Mouse (Mus musculus) liver, embryonic 16.5 days (tissue): ENCODE data around the gene Tcam1. TPM values are rescaled to one million over a fixed set of nuclear protein-coding genes. Genes with fewer than 3 reads are reported as not detected.

Experiments used
- ATAC-seq: fragments of 200-750 bp; cut with Nextera tagmentation; 2 replicates; pipeline ENCODE4 v1.8.0; 2017; ENCODE audit warnings: low read depth, mild to moderate bottlenecking, moderate number of reproducible peaks, moderate library complexity
- H3K27ac ChIP-seq: fragments of 300-500 bp; sonication (generic); 2 replicates; pipeline ENCODE4 v1.5.1; 2014; ENCODE audit warnings: mild to moderate bottlenecking, low read length
- H3K27me3 ChIP-seq: fragments of 300-500 bp; sonication (generic); 2 replicates; pipeline ENCODE4 v1.6.1; 2014; ENCODE audit warnings: low read depth, low read length, mixed read lengths; ENCODE audit not compliant: control insufficient read depth, insufficient read depth
- H3K36me3 ChIP-seq: fragments of 300-500 bp; sonication (generic); 2 replicates; pipeline ENCODE4 v1.6.1; 2014; ENCODE audit warnings: mild to moderate bottlenecking; ENCODE audit not compliant: control insufficient read depth, insufficient read depth
- H3K4me1 ChIP-seq: fragments of 300-500 bp; sonication (generic); 2 replicates; pipeline ENCODE4 v1.6.1; 2014; ENCODE audit warnings: low read depth, low read length, mixed read lengths; ENCODE audit not compliant: control insufficient read depth
- H3K4me2 ChIP-seq: fragments of 300-500 bp; sonication (generic); 2 replicates; pipeline ENCODE4 v1.6.1; 2014; ENCODE audit warnings: low read depth, low read length, mixed read lengths
- H3K4me3 ChIP-seq: fragments of 300-500 bp; sonication (generic); 2 replicates; pipeline ENCODE4 v1.5.1; 2014; ENCODE audit warnings: low read depth, mild to moderate bottlenecking, low read length
- H3K9ac ChIP-seq: fragments of 300-500 bp; sonication (generic); 2 replicates; pipeline ENCODE4 v1.6.1; 2014; ENCODE audit warnings: low read depth, low read length
- H3K9me3 ChIP-seq: fragments of 300-500 bp; sonication (generic); replicated peaks from 2 replicates; pipeline ENCODE4 v1.6.1; 2016; ENCODE audit warnings: low read length; ENCODE audit not compliant: control insufficient read depth
- WGBS: fragments of 180-500 bp; shearing (Covaris S2); extraction: QIAGEN DNeasy Blood & Tissue Kit; methylation state at CpG from one replicate; pipeline ENCODE4 v1.1.7; 2014; ENCODE audit not compliant: insufficient replicate concordance; 5-methylcytosine and 5-hydroxymethylcytosine counted together
- polyA plus RNA-seq: library from polyadenylated mRNA; unstranded; fragments of >200 nt; fragmentation: Nextera tagmentation; extraction: Ambion mirVana; gene quantifications from 2 replicates; pipeline ENCODE4 v1.2.1, GENCODE M21; 2015

The Tcam1 gene
- polyA plus RNA-seq, 1 experiment from 2014 or later, result 0.13 TPM

- Histone ChIP-seq H3K27ac (no peak overlapping the region), H3K27me3 (no peaks in the 10 kb centered on the region)
- 72% methylated on average over 9 of the region's 9 CpGs for WGBS
These were observed 30.3 kb downstream of the Tcam1 start for GRCm38 (mm10) chr11:106306758-106307157.

GRCm38 (mm10) chr11:106307432-106307831 is 31.0 kb downstream of the Tcam1 start:
- no peak for ATAC-seq
- H3K27ac ChIP-seq, result no peak overlapping the region
- H3K4me1 ChIP-seq, result no peaks in the 10 kb centered on the region
- no peak overlapping the region for H3K4me2 ChIP-seq
- no peaks in the 10 kb centered on the region for H3K27me3 ChIP-seq
- 56% methylated on average over 5 of the region's 5 CpGs for WGBS
- no peak overlapping the region for H3K9ac ChIP-seq
- no peaks in the 10 kb centered on the region for H3K36me3 ChIP-seq
- H3K4me3 ChIP-seq, result no peak overlapping the region
- no peaks in the 10 kb centered on the region for H3K9me3 ChIP-seq

More at GRCm38 (mm10) chr11:106306758-106307157, 30.3 kb downstream of the Tcam1 start:
- no peak for ATAC-seq
- Histone ChIP-seq H3K9me3 (no peaks in the 10 kb centered on the region), H3K9ac (no peak overlapping the region), H3K4me3 (no peak overlapping the region), H3K4me1 (no peaks in the 10 kb centered on the region), H3K36me3 (no peaks in the 10 kb centered on the region), H3K4me2 (no peak overlapping the region)

GRCm38 (mm10) chr11:106308162-106308561 is 31.7 kb downstream of the Tcam1 start:
- Histone ChIP-seq H3K36me3 (no peaks in the 10 kb centered on the region), H3K4me3 (no peak overlapping the region), H3K4me2 (no peak overlapping the region), H3K9me3 (no peaks in the 10 kb centered on the region), H3K27ac (peak overlapping the region; percentile 20; the same call in 1 of the 2 replicates), H3K4me1 (no peaks in the 10 kb centered on the region), H3K27me3 (no peaks in the 10 kb centered on the region), H3K9ac (no peak overlapping the region)
- ATAC-seq, result no peak
- 60% methylated on average over 11 of the region's 11 CpGs for WGBS

GRCm38 (mm10) chr11:106310123-106310522 is 33.7 kb downstream of the Tcam1 start:
- Histone ChIP-seq H3K36me3 (no peaks in the 10 kb centered on the region), H3K4me3 (no peak overlapping the region), H3K9me3 (no peaks in the 10 kb centered on the region), H3K9ac (no peak overlapping the region), H3K4me2 (no peak overlapping the region), H3K27me3 (no peaks in the 10 kb centered on the region), H3K4me1 (no peaks in the 10 kb centered on the region), H3K27ac (no peak overlapping the region)
- ATAC-seq, result no peak
- WGBS, result 51% methylated on average over 5 of the region's 5 CpGs

- ATAC-seq, result no peak
- Histone ChIP-seq H3K4me3 (peak overlapping the region; percentile 11), H3K36me3 (no peaks in the 10 kb centered on the region), H3K4me2 (no peak overlapping the region), H3K27ac (no peak overlapping the region), H3K9me3 (no peaks in the 10 kb centered on the region), H3K4me1 (no peaks in the 10 kb centered on the region), H3K27me3 (no peaks in the 10 kb centered on the region), H3K9ac (no peak overlapping the region)
- WGBS, result 38% methylated on average over 5 of the region's 5 CpGs
These were observed 37.1 kb downstream of the Tcam1 start for GRCm38 (mm10) chr11:106313533-106313932.

- Histone ChIP-seq H3K9ac (no peak within 1 kb of the TSS), H3K4me2 (no peak within 1 kb of the TSS), H3K27me3 (no peaks in the 10 kb centered on the region), H3K27ac (no peak within 1 kb of the TSS), H3K9me3 (no peaks in the 10 kb centered on the region), H3K4me1 (no peaks in the 10 kb centered on the region), H3K36me3 (no peaks in the 10 kb centered on the region), H3K4me3 (peak within 1 kb of the TSS; percentile 11)
- 32% methylated on average over 9 of the region's 9 CpGs for WGBS
- no peak for ATAC-seq
These were observed 37.9 kb downstream of the Tcam1 start, which contains the start of gene Cd79b for GRCm38 (mm10) chr11:106314333-106314812. Gene Cd79b, minus strand, starts transcription at chr11:106314762.

GRCm38 (mm10) chr11:106316416-106316815 is 39.9 kb downstream of the Tcam1 start:
- H3K9me3 ChIP-seq, result no peaks in the 10 kb centered on the region
- ATAC-seq, result no peak
- no peak overlapping the region for H3K27ac ChIP-seq
- no peak overlapping the region for H3K4me2 ChIP-seq
- H3K9ac ChIP-seq, result no peak overlapping the region
- no peaks in the 10 kb centered on the region for H3K4me1 ChIP-seq
- H3K36me3 ChIP-seq, result no peaks in the 10 kb centered on the region
- H3K4me3 ChIP-seq, result no peak overlapping the region
- 52% methylated on average over 1 of the region's 1 CpGs for WGBS
- no peaks in the 10 kb centered on the region for H3K27me3 ChIP-seq

GRCm38 (mm10) chr11:106317801-106318200 is 41.3 kb downstream of the Tcam1 start:
- no peaks in the 10 kb centered on the region for H3K27me3 ChIP-seq
- no peaks in the 10 kb centered on the region for H3K36me3 ChIP-seq
- H3K4me3 ChIP-seq, result no peak overlapping the region
- H3K9ac ChIP-seq, result no peak overlapping the region
- H3K9me3 ChIP-seq, result no peaks in the 10 kb centered on the region
- no peak for ATAC-seq
- H3K4me2 ChIP-seq, result no peak overlapping the region
- H3K4me1 ChIP-seq, result no peaks in the 10 kb centered on the region
- no peak overlapping the region for H3K27ac ChIP-seq
- 54% methylated on average over 7 of the region's 7 CpGs for WGBS

- H3K27ac ChIP-seq, result no peak overlapping the region
- H3K4me3 ChIP-seq, result no peak overlapping the region
- peak; percentile 19; the same call in 1 of the 2 replicates for ATAC-seq
- H3K4me1 ChIP-seq, result no peaks in the 10 kb centered on the region
- H3K9me3 ChIP-seq, result no peaks in the 10 kb centered on the region
- H3K27me3 ChIP-seq, result no peaks in the 10 kb centered on the region
- WGBS, result 42% methylated on average over 21 of the region's 21 CpGs
- no peak overlapping the region for H3K4me2 ChIP-seq
- H3K36me3 ChIP-seq, result no peaks in the 10 kb centered on the region
- H3K9ac ChIP-seq, result no peak overlapping the region
These were observed 42.2 kb downstream of the Tcam1 start for GRCm38 (mm10) chr11:106318406-106319366.
